Mouse (Mus musculus): ENCODE measurements around the gene S100a3. TPM values are rescaled to one million over a fixed set of nuclear protein-coding genes. Genes with fewer than 3 reads are reported as not detected.

S100a3 gene
- polyA plus RNA-seq, 1 experiment from 2014 or later = not detected

GRCm38 (mm10) chr3:90589390-90589789 lies 29.0 kb downstream of the S100a3 start:
- ATAC-seq (ENCODE audit: low read depth) = no peak
- Histone ChIP-seq H3K4me3 (replicated peaks) (no peak overlapping the region), H3K9ac (no peak overlapping the region), H3K27me3 (no peaks in the 10 kb centered on the region), H3K36me3 (no peaks in the 10 kb centered on the region), H3K4me1 (replicated peaks) (no peaks in the 10 kb centered on the region), H3K27ac (no peak overlapping the region), H3K4me2 (no peak overlapping the region), H3K9me3 (replicated peaks) (no peaks in the 10 kb centered on the region)
- WGBS (ENCODE audit: insufficient replicate concordance) = 36% methylated on average over 6 of the region's 6 CpGs
- DNase-seq = no peak

GRCm38 (mm10) chr3:90589947-90590346 lies 29.6 kb downstream of the S100a3 start, which contains the start of gene S100a2:
S100a2 (plus strand) TSS chr3:90590247.
- Histone ChIP-seq H3K27me3 (no peaks in the 10 kb centered on the region), H3K9ac (no peak within 1 kb of the TSS), H3K36me3 (no peaks in the 10 kb centered on the region), H3K9me3 (replicated peaks) (no peaks in the 10 kb centered on the region), H3K27ac (no peak within 1 kb of the TSS), H3K4me1 (replicated peaks) (no peaks in the 10 kb centered on the region), H3K4me2 (no peak within 1 kb of the TSS), H3K4me3 (replicated peaks) (no peak within 1 kb of the TSS)
- 60% methylated on average over 8 of the region's 8 CpGs for WGBS (ENCODE audit: insufficient replicate concordance)
- ATAC-seq (ENCODE audit: low read depth) (no peak), DNase-seq (no peak)

- Histone ChIP-seq H3K9ac (no peak overlapping the region), H3K4me1 (replicated peaks) (no peaks in the 10 kb centered on the region), H3K36me3 (no peaks in the 10 kb centered on the region), H3K4me2 (no peak overlapping the region), H3K9me3 (replicated peaks) (no peaks in the 10 kb centered on the region), H3K27me3 (no peaks in the 10 kb centered on the region), H3K4me3 (replicated peaks) (no peak overlapping the region), H3K27ac (no peak overlapping the region)
- no peak for DNase-seq
- WGBS (ENCODE audit: insufficient replicate concordance) = 64% methylated on average over 1 of the region's 1 CpGs
- no peak for ATAC-seq (ENCODE audit: low read depth)
These were observed 34.1 kb downstream of the S100a3 start for GRCm38 (mm10) chr3:90594466-90594865.

GRCm38 (mm10) chr3:90595556-90595955 lies 35.2 kb downstream of the S100a3 start:
- DNase-seq = no peak
- 40% methylated on average over 5 of the region's 5 CpGs for WGBS (ENCODE audit: insufficient replicate concordance)
- Histone ChIP-seq H3K27ac (no peak overlapping the region), H3K9ac (no peak overlapping the region), H3K4me3 (replicated peaks) (no peak overlapping the region), H3K4me2 (no peak overlapping the region), H3K9me3 (replicated peaks) (no peaks in the 10 kb centered on the region), H3K36me3 (no peaks in the 10 kb centered on the region), H3K27me3 (no peaks in the 10 kb centered on the region), H3K4me1 (replicated peaks) (no peaks in the 10 kb centered on the region)
- no peak for ATAC-seq (ENCODE audit: low read depth)

GRCm38 (mm10) chr3:90596810-90597209 lies 36.4 kb downstream of the S100a3 start:
- DNase-seq (no peak), ATAC-seq (ENCODE audit: low read depth) (no peak)
- H3K9me3 ChIP-seq (replicated peaks) = no peaks in the 10 kb centered on the region
- no peak overlapping the region for H3K4me2 ChIP-seq
- no peak overlapping the region for H3K9ac ChIP-seq
- H3K4me3 ChIP-seq (replicated peaks) = no peak overlapping the region
- no peaks in the 10 kb centered on the region for H3K27me3 ChIP-seq
- no peaks in the 10 kb centered on the region for H3K4me1 ChIP-seq (replicated peaks)
- WGBS (ENCODE audit: insufficient replicate concordance) = 84% methylated on average over 6 of the region's 6 CpGs
- H3K36me3 ChIP-seq = no peaks in the 10 kb centered on the region
- no peak overlapping the region for H3K27ac ChIP-seq

- no peak overlapping the region for H3K4me3 ChIP-seq (replicated peaks)
- WGBS (ENCODE audit: insufficient replicate concordance) = 47% methylated on average over 6 of the region's 6 CpGs
These were observed 37.4 kb downstream of the S100a3 start for GRCm38 (mm10) chr3:90597736-90598135.

GRCm38 (mm10) chr3:90598212-90598611 lies 37.8 kb downstream of the S100a3 start:
- no peaks in the 10 kb centered on the region for H3K4me1 ChIP-seq (replicated peaks)
- no peak overlapping the region for H3K4me3 ChIP-seq (replicated peaks)
- no peaks in the 10 kb centered on the region for H3K9me3 ChIP-seq (replicated peaks)
- ATAC-seq (ENCODE audit: low read depth) (no peak), DNase-seq (no peak)
- no peak overlapping the region for H3K27ac ChIP-seq
- H3K4me2 ChIP-seq = no peak overlapping the region
- 52% methylated on average over 4 of the region's 4 CpGs for WGBS (ENCODE audit: insufficient replicate concordance)
- H3K36me3 ChIP-seq = no peaks in the 10 kb centered on the region
- H3K9ac ChIP-seq = no peak overlapping the region
- no peaks in the 10 kb centered on the region for H3K27me3 ChIP-seq

More at GRCm38 (mm10) chr3:90597736-90598135, 37.4 kb downstream of the S100a3 start:
- Histone ChIP-seq H3K4me2 (no peak overlapping the region), H3K9ac (no peak overlapping the region), H3K27ac (no peak overlapping the region), H3K27me3 (no peaks in the 10 kb centered on the region), H3K4me1 (replicated peaks) (no peaks in the 10 kb centered on the region), H3K9me3 (replicated peaks) (no peaks in the 10 kb centered on the region), H3K36me3 (no peaks in the 10 kb centered on the region)
- no peak for DNase-seq
- no peak for ATAC-seq (ENCODE audit: low read depth)

GRCm38 (mm10) chr3:90599401-90599800 lies 39.0 kb downstream of the S100a3 start:
- WGBS (ENCODE audit: insufficient replicate concordance) = 66% methylated on average over 3 of the region's 3 CpGs
- Histone ChIP-seq H3K4me1 (replicated peaks) (peaks cover 5% of the 10 kb centered on the region), H3K36me3 (no peaks in the 10 kb centered on the region), H3K9me3 (replicated peaks) (no peaks in the 10 kb centered on the region), H3K4me2 (no peak overlapping the region), H3K9ac (no peak overlapping the region), H3K27me3 (no peaks in the 10 kb centered on the region), H3K4me3 (replicated peaks) (no peak overlapping the region), H3K27ac (no peak overlapping the region)
- ATAC-seq (ENCODE audit: low read depth) (no peak), DNase-seq (no peak)

GRCm38 (mm10) chr3:90600036-90600435 lies 39.7 kb downstream of the S100a3 start:
- no peaks in the 10 kb centered on the region for H3K27me3 ChIP-seq
- no peak overlapping the region for H3K4me3 ChIP-seq (replicated peaks)
- H3K4me1 ChIP-seq (replicated peaks) = peaks cover 8% of the 10 kb centered on the region
- H3K9ac ChIP-seq = no peak overlapping the region
- H3K9me3 ChIP-seq (replicated peaks) = no peaks in the 10 kb centered on the region
- ATAC-seq (ENCODE audit: low read depth) (no peak), DNase-seq (no peak)
- 63% methylated on average over 6 of the region's 6 CpGs for WGBS (ENCODE audit: insufficient replicate concordance)
- no peak overlapping the region for H3K4me2 ChIP-seq
- no peaks in the 10 kb centered on the region for H3K36me3 ChIP-seq
- no peak overlapping the region for H3K27ac ChIP-seq

- Histone ChIP-seq H3K27me3 (no peaks in the 10 kb centered on the region), H3K9me3 (replicated peaks) (no peaks in the 10 kb centered on the region), H3K27ac (no peak overlapping the region), H3K9ac (no peak overlapping the region), H3K4me2 (no peak overlapping the region), H3K4me3 (replicated peaks) (no peak overlapping the region), H3K4me1 (replicated peaks) (peaks cover 8% of the 10 kb centered on the region), H3K36me3 (no peaks in the 10 kb centered on the region)
- ATAC-seq (ENCODE audit: low read depth) (no peak), DNase-seq (no peak)
- WGBS (ENCODE audit: insufficient replicate concordance) = 57% methylated on average over 8 of the region's 8 CpGs
These were observed 40.2 kb downstream of the S100a3 start for GRCm38 (mm10) chr3:90600458-90601195.

GRCm38 (mm10) chr3:90601486-90602110 lies 41.2 kb downstream of the S100a3 start, which contains the start of gene Gm42674:
Gm42674 (plus strand) TSS chr3:90601904.
- Histone ChIP-seq H3K36me3 (no peaks in the 10 kb centered on the region), H3K27ac (no peak within 1 kb of the TSS), H3K4me2 (no peak within 1 kb of the TSS), H3K4me3 (replicated peaks) (no peak within 1 kb of the TSS), H3K4me1 (replicated peaks) (peaks cover 8% of the 10 kb centered on the region), H3K9me3 (replicated peaks) (no peaks in the 10 kb centered on the region), H3K9ac (no peak within 1 kb of the TSS), H3K27me3 (no peaks in the 10 kb centered on the region)
- no peak for DNase-seq
- no peak for ATAC-seq (ENCODE audit: low read depth)
- 68% methylated on average over 11 of the region's 11 CpGs for WGBS (ENCODE audit: insufficient replicate concordance)

- Histone ChIP-seq H3K9ac (no peak within 1 kb of the TSS), H3K9me3 (replicated peaks) (no peaks in the 10 kb centered on the region), H3K4me2 (no peak within 1 kb of the TSS), H3K36me3 (no peaks in the 10 kb centered on the region), H3K27me3 (no peaks in the 10 kb centered on the region), H3K27ac (no peak within 1 kb of the TSS), H3K4me1 (replicated peaks) (peaks cover 8% of the 10 kb centered on the region), H3K4me3 (replicated peaks) (no peak within 1 kb of the TSS)
- no peak for DNase-seq
- WGBS (ENCODE audit: insufficient replicate concordance) = 19% methylated on average over 3 of the region's 3 CpGs
- ATAC-seq (ENCODE audit: low read depth) = 0 out of 2 replicates have a peak, but pooled peaks have one; percentile 29
These were observed 43.2 kb downstream of the S100a3 start, which contains the start of gene S100a4 for GRCm38 (mm10) chr3:90603623-90604022. S100a4 (plus strand) TSS chr3:90603771.

All from liver, embryonic 13.5 days (tissue).